Mouse (Mus musculus) frontal cortex, postnatal 36 days (tissue): ENCODE measurements at regions not wholly inside any gene's neighbourhood (a gene's known extent, or its start where the extent isn't known, plus 50 kb on each side); places are given as distances from the start of the nearest gene placed in this dataset.
"Not testable (repeated sequence)": the region's sequence is repeated elsewhere in the genome, so short reads cannot be mapped to it uniquely, and the experiment has no call there.

Experiments used
- DNase-seq, 2 experiments: peaks; one replicate each; pipeline ENCODE4 v3.0.0; 2022; ENCODE audit warnings: low spot score in 2 of 2

DNA sequence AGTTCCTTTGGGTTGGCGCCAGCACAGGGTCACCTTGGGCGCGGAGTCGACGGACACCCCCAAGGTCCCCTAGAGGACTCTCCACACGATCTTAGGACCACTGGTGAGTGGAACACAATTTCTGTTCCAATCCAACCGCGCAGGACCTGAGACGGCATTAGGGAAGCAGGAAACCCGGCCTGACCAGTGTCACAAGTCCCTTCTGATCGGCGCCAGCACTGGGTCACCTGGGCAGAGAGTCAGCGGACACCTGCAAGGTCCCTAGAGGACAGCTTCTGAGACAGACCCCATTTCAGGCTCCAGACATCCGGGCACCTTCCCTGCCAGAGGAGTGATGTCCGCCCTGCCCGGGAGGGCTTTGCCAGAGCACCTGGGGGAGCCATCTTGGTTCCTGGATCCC, 74.2 kb upstream of the Cdh13 start:
- not testable (repeated sequence) for DNase-seq

DNA sequence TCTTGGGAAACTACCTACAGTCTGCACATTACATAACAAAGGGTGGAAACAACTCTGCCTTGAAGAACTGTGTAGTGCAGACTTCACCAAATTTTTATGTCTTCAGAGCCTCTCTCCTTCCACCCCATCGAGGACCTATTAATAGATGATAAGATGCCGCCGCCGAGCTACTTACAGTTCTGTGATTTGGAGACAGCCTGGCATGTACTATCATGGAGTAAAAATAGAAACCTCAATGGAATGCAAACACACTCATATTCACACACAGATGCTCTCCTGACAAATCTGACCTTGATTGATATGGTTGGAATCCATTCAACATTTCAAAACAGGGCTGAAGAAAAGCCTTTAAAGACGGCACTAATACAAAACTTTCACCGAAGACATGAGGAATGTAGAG, 92.7 kb upstream of the Cdh13 start:
- no peak for DNase-seq

DNA sequence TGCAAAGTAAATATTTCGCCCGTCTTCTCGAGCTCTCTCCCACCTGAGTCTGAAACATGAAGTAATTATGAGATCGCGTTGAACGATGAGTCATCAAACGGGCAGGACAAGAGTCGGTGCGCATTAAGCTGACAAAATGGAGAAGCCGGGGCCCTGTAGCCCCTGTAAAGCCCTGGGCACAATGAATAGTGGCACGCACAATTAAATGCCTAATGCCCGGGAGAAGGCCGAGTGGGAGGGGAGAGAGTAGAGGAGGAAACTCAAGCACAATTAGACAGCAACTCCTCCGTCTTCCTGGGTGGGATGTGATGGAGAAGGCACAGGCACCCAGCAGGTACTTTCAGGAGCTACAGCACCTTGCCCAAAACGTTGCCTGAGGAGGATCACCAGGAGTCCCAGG, 94.3 kb upstream of the Cdh13 start:
- no peak for DNase-seq

DNA sequence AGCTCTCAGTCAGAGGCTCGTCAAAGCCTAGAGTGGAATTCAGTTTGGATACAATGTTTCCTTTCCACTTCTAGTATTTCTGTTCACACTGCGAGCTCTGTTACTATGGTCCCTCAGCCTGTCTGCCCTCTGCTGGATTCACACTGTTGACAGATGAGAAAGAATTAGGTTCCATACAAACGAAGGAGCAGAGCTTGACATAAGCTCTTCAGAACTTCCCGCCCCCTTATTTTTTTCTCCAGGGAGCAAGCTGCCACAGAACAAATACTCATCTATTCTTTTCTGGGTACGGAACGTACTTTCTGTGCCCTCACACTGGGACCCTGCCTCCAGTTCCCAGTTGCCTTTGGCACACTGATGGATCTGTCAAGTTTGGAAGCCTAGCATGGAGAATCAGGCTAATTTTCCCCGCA, 114.5 kb upstream of the Cdh13 start:
- DNase-seq: peak in 1 of 2 experiments; percentile 19

DNA sequence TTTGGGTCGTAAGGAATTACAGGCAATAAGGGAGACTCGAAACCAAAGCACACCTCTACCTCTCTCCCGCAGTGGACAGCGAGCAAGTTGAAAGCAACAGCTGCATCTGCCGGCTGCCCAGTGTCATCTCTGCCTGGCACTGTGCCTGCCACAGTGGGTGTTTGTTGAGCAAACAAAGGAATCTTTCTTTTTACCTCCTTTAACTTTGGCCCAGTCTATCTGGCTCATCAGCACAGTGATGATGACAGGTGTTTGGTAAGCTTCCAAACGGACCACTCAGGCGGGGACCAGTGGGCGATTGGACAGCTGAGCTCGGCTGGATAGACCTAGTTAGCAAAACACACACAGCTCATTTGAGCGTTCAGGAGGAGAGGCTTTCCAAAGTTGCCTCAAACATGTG, 121.4 kb upstream of the Cdh13 start:
- DNase-seq: peak; percentile 28 to 47

DNA sequence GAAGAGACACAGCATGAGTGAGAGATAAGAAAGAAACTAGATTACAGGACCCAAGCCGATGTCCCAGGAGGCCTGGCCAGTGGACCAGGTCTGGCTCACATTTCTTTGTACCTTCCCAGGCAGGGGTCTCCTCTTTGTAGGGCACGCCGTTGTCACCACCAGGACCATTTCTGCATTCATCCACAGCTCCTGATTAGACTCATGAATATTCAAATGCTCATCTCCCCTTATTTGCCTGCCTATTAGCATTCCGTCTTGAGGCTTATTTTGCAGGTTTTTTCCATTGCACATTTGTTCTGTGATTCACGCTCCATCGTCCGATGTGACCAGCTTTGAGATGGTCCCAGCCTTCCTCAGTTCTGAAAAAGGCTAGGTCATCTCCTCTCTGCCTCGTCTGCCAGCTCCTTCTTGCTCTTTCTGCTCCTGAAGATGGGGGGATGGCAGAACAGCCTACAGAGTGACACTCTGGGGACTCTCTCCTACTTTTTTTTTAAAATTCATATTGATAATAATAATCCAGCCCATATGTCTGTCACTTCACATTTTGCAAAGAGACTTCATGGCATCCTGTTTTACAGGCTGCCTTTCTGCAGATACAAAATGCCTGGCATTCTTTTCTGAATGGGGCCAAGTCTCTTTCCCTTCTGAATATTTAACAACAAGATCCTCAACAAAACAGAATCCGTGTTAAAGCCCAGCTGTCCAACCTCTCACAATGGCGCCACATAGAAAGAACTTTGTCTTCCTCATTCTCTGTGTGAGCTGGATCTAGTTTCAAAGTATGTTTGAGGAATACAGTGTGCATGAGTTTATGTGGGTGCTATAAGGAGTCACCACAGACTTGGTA, 136.0 kb upstream of the Cdh13 start:
- no peak for DNase-seq

DNA sequence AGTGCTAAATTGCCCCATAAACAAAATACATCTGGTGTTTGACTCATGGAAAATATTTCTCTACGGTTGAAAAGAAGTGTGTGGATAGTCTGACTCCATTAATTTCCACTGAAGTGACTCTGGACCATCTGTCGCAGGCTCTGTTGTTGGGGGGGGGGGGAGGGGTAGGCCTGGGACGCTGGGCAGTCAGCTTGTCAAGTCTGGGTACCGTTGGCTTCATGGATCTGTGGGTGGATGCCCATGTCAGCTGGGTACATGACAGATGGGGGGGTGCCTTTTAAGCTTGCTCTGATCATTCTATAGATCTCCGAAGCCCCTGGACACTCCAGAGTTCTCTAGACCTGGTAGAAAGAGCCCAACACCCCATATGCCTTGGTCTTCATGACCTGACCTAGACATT, 139.0 kb upstream of the Cdh13 start:
- no peak for DNase-seq

DNA sequence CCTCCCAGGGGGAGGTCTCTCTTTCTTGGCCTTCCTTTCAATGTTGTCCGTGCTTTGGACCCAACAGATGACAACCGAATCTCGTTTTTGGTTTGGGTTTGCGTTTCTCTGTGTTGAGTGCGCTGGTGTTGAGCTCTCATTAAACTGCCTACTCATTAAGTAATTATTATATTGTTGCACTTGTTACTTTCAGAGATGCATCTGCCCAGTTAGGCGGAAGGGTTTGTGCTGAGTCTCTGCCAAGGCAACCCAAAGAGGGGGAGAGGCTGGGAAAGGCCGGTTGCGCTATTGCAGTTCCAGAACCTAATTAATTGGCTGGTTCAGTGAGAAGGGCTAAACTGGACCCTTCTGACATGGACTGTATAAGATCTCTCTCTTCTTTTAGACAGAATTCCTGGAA, 141.2 kb upstream of the Cdh13 start:
- no peak for DNase-seq

DNA sequence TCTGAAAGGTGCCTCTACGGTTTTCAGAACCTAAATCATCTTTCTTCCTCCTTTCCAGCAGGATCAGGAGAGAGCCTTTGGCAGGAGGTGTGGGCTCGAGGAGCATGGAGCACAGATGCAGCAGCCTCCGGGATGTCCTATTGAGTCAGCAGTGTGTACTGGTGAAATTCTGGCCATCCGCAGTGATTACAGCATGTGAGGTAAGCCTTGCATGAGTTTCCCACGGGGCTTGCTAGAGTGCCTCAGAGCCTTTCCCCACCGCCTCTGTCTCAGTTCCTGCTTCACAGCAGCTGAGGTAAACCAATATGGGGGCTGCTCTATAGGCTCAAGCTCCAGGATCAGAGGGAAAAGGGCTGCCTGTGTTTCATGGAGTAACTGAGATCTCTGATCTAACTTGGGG, 143.6 kb upstream of the Cdh13 start:
- DNase-seq: no peak

DNA sequence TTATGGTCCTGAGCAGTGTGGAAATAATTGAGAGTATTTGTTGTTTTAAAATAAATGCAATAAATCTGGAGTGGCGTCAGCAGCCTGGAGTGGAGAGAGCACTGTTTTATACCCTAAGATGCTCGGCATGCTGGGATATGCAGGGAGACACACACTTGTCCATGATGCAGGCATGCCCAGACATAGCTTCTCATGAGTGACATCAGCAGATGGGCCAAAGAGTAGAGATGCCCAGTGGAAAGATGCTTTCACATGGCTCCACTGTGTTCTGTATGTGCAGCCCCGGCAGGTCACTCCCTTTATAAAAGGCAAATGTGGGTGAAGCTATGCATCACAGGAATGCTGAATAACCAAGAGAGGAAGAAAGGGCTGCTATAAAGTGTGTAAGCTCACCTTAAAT, 145.7 kb upstream of the Cdh13 start:
- no peak for DNase-seq

DNA sequence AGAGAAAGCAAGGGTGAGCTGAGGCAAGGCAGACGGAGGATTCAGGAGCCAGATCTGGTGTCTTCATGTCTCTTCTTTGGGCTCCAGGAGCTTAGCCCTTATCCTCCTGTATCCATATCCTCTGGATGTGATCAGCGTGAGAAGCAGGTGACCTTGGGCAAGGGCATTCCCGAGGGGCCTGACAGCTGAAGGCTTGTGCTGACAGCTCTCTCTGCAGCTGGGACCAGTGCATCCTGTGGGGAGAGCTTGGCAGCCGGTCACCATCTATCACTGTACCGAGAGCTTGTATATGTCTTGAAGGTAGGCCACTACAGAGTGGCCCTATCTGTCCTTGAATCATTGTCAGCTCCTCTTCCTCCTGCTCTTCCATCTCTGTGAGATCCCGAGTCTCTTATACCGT, 158.5 kb upstream of the Cdh13 start:
- DNase-seq: no peak

DNA sequence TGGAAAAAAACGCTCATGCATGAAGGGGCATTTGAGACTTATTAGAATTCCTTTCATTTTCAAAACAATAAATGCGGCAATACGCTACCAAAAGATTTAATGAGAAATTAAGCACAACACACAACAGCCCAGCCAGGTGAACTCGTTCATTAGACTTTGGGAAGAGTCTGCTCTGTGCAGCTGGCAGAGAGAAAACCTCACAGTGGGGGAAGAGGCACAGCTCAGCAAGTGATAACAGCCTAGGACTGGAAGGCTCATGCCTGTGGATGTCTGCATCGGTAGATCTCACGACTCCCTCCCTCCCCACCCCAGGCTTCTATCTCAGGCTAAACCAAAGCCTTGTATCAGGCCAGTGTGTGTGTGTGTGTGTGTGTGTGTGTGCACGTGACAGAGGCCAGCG, 169.3 kb upstream of the Cdh13 start:
- DNase-seq: peak in 1 of 2 experiments; percentile 11

DNA sequence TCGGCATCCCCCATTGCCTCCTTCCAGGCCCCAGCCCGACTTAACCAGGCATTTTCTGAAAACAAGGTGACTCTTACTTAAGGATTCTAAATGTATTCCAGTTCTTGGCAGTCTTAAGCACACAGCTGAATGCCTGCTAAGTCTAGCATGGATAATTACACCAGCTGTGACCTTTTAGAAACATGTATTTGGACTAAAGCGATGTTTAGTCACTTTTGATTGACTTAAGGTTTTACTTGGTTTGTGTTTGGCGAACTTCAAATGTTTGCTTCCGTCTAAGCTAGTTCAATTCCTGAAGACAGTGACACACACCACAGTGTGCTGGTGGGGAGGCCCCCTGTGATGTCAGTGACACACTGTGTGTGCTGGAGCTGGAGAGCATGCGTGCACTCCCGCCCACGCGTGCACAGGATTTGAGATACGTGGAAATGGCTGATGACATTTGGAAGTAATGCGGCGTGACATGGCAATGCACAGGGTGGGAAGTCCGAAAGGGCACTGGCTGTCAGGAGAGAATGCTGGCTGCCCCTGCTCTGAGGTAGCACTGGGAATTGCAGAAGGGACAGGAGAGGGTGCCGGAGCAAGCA, 179.0 kb upstream of the Cdh13 start:
- peak in 1 of 2 experiments; percentile 11 for DNase-seq

DNA sequence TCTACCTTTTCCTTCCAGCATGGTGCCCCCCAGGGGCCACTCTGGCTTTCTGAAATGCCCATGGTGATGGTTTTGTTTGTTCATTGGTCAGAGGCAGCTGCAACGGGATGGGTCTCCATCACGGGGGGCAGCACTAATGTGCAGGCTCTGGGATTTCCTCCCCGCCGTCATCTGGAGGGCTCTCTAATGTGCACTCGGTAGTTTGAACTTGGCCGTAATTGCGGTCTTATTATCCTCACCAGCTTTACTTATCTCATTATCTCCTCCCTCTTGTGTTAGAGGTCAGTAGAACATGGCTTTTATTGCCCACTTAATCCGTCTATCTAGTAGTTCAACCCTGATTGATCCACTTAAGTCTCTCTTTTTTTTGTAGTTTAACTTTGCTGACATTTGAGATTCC, 182.2 kb upstream of the Cdh13 start:
- no peak for DNase-seq

DNA sequence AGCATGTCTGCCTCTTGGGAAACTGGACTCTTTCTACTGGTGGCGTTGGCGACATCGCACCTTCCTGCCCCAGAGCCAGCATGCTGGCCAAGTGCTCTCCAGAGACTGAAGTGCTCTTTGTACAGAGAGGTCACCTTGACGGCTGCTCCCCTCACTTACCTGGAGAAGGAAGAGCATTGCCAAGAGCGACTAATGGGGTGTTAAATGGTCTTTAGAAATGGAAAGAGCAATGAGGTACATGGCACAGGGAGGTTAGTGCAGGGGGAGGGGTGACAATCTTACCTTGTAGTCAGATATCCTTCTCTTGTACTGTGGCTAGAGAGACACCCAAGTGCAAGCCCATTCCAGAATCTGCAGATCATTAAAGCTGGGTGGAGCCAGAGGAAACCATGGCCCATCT, 220.8 kb upstream of the Cdh13 start:
- no peak for DNase-seq

DNA sequence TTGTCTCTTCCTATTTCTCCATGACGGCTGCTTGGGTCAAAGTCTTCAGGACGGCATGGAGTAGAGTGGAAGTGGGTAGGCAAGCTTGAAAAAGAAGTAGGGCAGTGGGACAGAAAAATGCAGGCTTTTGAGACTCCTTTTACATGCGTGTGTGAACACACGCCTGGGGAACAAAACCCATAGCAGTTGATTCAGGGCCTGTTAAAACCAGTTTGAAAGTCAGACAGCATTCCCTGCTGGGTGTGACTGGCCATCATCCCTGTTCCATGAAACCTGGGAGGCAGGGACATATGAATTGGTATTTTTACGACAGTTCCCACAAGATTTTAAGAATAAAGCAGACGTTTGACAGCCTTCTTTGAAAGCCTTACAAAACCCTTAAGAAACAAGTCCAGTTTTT, 226.8 kb upstream of the Cdh13 start:
- DNase-seq: no peak

DNA sequence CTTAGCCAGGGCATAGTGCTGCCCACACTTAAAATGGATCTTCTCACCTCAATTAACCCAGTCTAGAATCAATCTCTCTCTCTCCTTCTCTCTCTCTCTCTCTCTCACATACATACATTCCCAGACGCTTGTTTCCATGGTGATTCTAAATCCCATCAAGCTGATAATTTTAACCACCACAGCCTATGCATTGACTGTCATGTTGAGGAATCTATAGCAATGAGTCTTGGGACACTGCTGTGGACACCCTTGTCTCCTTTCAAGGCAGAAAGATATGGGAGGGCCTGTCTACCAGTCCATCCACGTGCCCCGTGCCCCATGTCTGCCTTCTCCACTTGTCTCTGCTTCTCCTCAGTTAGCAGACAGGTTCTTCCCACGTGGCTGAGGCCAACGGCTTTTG, 228.0 kb upstream of the Cdh13 start:
- no peak for DNase-seq

DNA sequence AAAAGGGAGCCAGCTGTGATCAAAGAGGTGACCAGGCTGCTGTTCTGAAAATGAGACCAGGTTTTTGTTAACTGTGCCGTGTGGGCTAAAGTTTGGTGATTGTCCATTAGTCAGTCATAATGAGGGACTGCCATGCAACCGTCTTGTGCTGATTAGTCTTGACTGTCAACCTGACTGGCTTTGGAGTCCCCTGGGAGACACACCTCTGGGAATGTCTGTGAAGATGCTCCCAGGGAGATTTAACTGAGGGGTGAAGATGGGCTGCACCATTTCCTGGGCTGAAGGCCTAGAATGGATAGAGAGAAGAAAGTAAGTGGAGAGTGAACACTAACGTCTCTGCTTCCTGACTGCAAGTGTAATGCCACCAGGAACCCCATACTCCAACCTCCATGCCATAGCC, 233.1 kb upstream of the Cdh13 start:
- DNase-seq: no peak

DNA sequence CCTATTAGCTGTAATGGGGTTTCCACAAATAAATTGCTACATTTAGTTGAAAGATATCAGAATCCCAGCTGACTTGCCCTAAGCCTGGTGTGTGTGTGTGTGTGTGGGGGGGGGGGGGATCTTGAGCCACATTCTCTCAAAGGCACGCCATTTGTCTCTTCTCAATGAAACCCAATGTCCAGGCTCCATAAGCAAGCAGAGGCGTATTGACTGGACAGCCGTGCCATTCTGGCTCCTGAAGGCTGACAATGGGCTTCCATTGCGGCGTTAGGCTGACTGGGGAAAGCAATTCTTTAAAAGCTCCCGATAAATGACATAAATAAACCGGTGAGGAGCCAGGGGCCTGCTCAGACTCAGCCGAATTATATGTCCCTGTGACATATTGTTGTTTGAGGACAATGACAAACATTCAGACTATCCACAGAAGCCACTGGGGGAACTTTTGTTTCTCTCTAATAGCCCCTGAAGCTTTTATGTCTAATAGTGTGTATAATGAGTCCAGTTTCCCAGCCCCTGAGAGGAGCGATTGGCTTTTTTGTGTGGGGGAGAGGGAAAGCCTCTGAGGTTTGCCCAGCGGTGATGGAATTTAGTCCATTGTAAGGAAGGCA, 240.6 kb upstream of the Mphosph6 start:
- no peak for DNase-seq

DNA sequence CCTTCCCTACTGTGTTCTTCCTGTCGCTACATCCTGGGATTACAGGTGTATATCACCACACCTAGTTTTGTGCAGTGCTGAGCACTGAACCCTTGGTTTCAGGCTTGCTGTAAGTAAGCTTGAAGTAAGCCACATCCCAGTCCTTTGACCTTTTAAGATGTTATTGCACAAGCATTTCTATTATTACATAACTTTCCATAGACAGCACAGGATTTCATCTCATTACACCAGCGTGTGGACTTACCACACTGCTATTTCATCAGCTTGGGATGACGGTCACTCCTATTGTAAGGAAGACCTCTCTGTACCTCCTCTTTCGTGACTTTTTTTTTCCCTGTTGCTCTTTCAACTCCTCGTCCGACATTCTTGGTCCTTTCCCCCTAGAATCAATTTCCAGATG, 239.5 kb upstream of the Mphosph6 start:
- DNase-seq: no peak

DNA sequence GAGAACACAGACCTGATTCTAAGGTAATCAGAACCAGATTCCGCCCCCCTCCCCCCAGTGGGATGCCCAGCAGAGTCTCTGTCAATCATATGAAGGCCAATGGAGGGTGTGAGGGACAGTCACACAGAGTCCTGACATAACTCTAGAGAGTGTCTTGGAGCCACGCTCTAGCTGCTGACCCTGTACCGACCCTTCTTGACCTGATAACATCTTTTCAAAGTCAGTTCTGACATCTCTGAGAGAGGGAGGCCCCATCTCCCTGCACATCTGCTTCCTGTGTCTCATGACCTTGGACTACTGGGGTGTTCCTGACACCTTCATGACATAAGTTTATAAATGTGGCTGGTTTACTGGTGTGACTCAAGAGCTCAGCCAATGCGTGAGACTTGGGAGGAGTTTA, 236.1 kb upstream of the Mphosph6 start:
- DNase-seq: no peak

DNA sequence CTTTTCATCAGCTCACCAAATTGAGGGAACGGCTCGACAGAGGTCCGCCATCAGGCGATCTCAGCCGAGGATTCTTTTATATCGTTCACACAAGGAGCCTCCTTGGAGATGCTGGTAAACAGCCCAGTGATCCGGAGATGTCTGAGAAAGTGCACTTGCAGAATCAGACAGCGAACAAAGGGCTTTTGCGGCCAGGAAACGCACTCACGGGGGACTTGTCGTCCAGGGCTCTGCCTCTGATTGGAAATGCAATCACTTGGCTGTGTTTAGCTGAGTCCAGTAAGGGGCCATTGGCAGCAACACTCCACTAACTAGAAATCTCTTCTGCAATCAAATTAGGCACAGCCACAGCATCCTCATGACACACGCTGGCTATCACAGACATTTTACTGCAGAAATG, 232.3 kb upstream of the Mphosph6 start:
- DNase-seq: no peak

DNA sequence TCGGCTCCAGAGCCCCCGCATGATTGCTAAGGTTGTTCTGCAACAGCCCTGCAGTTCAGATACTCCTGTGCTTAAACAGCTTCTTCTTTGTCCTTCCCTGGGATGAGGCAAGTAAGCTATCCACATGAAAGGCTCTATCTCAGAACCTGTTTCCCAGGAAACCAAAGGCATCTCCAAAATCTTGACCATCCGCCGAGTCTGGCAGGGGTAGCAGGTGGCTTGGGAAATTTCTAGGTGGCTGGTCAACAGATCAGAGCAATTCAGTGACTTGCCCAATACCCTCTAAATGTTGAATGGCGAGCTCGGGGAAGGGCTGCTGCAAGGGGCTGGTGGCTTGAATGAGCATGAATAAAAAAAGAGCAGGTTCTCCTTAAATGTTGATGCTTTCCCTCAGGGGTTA, 229.7 kb upstream of the Mphosph6 start:
- DNase-seq: no peak
